Mouse (Mus musculus) lung, postnatal 25 days (tissue): ENCODE results near the gene Vmn1r1.
A peak's percentile ranks its signal among the peaks of the same experiment; 100 is the strongest.
"Not testable (repeated sequence)": the region's sequence is repeated elsewhere in the genome, so short reads cannot be mapped to it uniquely, and the experiment has no call there.

Experiments
- DNase-seq: peaks from one replicate; pipeline ENCODE4 v3.0.0; 2022; ENCODE audit warnings: low spot score

The Vmn1r1 gene

DNA sequence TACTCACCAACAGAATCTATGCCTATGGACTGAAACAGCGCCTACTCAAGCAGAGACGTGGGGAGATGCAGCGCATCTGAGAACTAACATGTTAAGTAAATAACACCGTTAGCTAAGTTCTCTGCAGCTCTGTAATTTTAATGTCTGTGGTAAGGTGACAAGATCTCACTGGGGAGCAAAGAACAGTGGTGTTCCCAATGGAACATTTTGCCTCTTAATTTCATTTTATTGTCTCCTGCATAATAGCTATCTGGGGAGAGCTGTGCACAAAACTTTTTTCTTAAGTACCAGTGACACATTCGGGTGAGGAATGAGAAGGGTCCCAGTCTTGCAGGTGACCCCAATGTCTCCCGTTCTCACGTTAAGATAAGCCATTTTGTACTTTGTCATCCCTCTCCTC lies at the start of gene Vmn1r1:
Gene Vmn1r1 (minus strand): TSS at position 101 of the 400 bp plus-strand sequence.
- DNase-seq, result no peak

DNA sequence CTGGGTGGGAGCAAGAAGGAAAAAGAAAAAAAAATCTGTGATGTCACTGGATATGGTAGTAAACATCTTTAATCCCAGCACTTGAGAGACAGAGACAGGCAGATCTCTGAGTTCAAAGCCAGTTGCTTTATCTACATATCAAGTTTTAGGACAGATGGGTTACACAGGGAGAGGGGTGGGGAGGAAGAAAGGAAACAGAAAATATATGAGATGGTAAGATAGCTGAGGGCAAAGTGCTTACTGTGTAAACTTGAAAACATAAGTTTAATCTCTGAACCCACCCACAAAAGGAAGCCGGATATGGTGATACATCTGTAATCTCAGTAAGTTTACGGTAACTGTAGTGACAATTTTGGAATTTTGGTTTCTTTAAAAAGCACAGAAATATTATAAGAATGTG lies 46.0 kb upstream of the Vmn1r1 start:
- no peak for DNase-seq

DNA sequence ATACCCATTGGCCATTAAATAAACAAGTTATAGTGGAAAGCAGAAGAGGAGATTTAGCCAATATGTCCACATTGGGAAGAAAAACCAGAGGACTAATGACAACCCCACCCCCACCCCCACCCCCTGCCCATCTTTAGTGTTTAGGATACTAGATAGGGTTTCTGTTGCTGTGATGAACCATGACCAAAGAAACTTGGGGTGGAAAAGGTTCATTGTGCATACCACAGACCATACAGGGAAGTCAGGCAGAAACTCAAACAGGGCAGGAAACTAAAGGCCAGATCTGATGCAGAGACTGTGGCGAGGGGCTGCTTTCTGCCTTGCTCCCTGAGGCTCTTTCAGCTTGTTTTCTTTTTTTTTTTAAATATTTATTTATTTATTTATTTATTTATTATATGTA lies 28.3 kb upstream of the Vmn1r1 start:
- no peak for DNase-seq

DNA sequence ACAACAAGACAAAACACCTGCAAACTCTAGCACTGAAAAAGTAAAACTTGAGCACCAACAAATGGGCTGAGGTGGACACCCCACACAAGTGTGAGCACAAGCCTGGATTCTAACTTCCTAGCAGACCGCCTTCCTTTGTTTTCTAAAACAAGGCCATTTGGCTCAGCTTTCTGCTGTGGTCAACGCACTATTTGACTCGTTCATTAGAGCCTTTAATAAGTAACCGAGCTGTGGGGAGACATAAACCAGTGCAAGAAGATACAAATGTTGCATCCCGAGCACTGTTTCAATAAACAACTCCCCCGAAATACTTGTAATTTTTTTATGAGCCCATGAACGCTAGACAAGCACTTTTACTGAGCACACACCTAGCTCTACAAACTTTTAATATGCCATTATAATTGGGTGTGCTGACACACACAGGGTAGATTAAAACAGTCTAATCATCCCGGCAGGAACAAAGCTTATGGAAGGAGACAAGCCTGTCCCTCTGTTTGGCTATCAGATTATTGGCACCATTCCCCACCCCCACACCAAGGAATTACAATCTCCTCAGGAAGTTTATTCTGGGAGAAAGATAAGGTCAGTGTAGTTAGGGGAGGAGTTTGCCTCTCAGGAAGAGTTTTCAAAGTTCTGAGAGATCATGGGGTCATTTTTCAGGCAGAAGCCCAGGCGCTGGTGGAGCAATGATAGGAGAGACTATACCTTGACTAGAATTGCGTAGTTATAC lies 27.7 kb upstream of the Vmn1r1 start:
- peak; percentile 75 for DNase-seq

DNA sequence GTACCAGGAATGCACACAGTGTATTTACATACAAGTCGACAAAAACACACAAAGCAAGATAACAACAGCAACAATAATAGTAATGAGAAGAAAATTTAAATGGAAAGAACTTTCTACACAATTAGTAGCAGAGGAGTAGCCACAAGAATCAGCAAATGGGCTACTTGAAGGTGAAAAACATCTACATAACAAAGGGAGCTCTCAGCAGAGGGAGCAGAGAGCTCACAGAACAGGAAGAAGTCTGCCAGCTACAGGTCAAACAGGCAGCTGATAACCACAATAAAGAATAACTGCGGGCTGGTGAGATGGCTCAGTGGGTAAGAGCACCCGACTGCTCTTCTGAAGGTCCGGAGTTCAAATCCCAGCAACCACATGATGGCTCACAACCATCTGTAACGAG lies 26.9 kb upstream of the Vmn1r1 start:
- peak; percentile 3 for DNase-seq

DNA sequence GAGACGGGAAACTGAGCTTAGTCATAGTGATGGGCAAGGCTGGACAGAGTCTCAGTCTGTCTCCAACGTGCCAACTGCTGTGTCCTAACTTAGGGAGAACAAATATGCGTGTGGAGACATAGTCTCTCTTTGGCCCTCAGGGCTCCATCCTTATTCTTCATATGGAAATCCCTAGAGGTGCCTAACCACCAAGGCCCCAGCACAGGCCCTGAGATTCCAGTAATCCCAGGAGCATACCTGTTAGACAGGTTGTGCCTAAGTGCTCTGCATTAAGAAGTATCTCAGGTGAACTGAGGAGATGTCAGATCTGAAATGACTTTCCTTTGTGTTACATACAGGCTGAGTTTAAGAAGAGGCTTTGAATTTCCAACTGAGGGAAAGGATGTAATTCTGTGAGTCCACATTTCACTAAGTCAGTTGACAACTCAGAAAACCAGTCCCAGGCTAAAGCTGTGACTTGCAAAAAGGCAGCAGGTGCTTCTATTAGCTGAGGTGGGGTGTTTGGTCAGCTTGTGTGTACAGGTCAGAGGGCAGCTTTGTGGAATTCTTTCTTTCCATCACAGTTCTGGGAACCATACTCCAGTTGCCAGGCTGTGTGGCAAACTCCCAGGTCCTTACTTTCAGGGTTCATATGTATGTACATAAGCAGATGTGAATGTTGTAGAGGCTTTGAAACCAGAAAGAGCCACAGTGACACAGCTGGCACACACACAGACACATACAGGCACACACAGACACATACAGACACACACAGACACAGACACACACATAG lies 25.6 kb upstream of the Vmn1r1 start:
- DNase-seq, result peak; percentile 37

DNA sequence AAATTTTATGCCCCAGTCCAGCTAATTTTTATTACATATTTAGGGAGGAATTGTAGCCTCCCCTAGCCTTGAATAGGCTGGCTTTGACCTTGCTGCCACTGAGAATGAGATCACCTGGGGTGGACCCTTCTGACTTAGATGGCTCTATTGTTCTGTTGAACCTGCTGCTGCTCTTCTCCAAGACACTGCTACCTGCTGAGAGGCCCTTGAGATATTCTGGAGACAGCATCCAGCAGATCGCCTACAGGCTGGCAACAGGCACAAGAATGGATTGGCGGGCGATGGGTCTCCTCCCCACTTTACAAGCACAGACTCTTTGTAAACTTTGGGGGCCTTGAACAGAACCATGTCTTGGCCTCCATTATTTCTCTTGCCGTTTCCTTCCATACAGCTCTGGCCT lies 18.2 kb upstream of the Vmn1r1 start:
- not testable (repeated sequence) for DNase-seq

DNA sequence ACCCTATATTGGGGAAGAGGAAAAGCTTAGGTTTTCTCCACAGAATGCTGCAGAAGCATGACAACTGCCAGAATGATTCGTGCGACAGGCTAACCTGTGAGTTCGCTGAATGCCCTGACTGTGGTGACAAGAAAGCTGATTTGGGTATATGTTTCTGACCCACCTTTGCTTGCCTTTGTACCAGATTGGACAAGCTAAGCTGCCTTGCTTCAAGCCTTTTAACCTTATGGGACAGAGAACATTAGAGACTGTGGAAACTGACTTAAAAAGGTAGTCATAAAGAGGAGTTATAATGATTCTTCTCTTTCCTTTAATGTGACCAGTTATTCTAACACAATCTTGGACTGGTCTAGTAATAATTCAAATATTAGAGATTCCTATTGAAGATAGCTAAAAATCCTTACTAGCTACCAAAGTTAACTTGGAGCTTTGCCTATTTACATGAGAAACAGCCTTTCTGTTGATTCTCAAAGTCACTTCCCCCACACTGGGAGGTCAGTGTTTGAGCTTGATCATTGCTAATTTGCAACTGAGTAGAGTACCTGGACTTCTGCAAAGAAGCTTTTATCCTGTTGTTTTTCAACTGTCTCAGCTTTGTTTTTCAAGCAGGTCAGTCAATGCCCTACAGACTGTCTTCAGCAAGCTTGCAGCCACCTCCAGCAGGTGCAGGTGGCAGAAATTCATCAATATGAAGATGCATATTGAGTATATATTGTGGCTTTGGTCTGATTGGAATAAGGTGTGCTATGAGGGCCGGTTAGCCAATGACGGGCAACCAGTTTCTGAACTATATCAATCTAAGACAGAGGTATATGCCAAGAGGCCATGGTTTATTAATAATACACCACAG lies 17.4 kb upstream of the Vmn1r1 start:
- no peak for DNase-seq

DNA sequence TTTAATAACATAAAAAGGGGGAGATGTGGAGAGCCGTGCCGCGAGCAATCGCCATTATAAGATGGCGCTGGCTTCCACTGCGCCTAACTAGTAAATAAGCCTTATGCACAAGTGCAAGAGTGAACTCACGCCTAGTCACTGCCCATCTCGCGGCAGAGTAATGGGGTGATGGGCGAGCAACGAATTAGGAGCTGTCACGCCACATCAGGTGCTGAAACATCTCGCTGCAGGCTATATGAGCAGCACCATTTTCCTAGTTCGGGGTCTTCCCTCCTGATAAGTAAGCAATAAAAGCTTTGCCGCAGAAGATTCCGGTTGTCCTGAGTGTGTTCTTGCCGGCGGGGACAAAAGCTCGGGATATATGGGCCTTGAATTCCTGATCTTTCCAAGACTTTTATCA lies 12.7 kb upstream of the Vmn1r1 start:
- DNase-seq, result not testable (repeated sequence)

DNA sequence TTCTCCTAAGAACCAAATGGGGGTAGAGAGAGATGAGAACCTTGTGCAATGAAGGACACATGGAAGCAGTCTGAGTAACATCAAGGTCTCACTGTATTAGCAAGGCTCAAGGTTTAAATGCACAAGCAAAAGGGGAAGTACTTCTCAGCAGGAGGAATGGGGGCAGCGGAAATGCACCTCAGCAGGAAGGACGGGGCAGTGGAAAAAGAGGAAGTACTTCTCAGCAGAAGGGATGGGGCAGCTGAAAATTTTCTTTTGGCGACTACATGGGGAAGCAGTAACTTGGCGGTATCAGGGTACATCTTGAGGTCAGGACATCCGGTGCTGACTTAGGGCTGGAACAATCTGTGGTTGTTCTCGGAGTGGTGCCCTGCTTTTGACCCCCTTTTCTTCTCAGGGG lies 5.9 kb upstream of the Vmn1r1 start:
- DNase-seq, result not testable (repeated sequence)

DNA sequence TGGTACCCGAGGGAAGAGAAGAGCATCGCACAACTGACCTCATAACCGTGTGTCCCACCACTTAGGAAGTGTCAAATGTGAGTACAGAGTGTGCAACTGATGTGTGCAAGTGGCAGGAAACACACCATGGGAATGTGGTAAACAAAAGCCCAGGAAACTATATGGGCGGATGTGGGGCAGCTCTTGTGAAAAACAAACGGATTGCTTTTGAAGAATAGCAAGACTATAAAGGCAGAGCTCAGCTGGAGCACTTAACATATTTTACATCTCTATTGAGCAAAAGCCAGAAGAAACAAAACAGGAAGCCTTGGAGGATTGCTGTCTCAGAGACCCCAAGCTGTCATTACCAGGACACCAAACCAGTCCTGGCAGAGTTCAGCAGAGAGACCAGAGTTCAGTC lies 1.3 kb downstream of the Vmn1r1 start:
- DNase-seq, result no peak

DNA sequence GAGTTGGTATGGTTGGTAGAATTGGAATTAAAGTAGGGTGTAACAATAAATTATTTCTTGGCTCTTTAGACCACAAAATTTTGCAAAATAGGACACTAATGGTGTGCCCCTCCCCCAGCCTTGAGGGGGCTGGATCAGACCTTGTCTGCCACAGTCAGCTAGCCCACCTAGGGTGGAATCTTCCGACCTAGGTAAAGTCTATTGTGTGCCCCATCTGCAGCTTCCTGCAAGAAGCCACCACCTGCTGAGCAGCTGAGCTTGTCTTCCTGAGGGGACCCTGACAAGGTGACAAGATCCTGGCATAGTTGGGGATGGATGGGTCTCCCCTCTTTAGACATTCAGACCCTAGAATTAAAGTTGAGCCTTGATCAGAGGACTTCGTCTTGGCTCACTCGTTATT lies 4.7 kb downstream of the Vmn1r1 start:
- no peak for DNase-seq

DNA sequence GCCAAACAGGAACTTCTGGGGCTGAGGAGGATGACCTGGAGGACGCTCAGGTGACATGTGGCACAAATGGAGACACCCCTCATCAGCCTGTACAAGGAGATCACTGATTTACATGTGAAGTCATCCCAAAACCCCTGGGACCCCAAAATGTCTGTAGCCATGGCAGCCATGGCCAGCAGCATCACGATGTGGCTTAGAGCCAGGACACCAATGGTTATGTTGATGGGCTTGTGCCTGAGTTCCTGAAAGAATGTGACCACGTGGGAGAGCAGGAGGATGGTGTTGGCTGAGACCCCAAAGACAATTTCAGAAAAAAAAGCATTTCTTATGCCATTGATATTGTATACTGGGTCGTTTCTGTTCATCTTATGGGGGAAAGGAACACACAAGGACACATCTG lies 6.6 kb downstream of the Vmn1r1 start:
- no peak for DNase-seq

DNA sequence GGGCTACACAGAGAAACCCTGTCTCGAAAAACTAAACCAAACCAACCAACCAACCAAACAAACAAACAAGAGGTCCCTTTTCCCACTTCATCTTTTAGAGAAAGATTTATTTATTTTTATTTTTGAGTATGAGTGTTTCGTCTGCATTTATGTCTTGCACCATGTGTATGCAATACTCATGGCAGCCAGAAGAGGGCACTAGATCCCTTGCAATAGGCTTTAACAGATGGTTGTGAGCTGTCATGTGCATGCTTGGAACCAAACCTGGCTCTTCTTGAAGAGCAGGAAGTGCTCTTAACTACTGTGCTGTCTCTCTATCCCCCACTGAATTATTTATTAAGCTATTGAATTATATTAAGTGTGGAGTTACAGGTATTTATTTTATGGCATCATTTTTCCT lies 14.3 kb downstream of the Vmn1r1 start:
- no peak for DNase-seq

DNA sequence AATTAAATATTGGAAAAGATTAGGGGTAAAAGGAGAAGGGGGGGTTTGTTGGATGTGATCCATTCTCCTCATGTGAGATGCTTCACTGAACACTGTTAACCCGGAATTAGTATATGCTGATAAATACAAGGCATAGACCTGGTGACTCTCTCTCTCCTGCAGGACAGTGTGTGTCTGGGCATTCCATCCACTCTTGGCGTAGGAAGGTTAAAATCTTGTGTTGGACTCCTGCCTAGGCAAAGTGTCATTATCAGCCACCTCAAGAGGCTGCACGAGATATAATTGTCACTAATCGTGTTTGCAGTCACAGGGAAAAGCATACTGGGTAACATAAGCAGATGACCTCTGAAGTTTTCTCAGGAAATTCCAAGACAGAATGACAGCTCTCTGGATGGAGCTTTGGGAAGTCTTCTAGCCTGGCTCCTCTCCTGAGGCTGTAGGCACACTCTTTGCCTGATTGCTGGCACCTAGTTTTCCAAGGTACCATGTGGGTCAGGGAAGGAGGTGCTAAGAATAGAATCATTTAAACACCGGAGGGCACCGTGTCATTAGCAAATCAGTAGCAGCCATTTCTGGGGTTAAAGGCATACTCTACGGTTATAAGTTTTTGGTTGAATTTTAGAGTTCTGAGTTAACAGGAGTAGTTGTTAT lies 15.3 kb downstream of the Vmn1r1 start:
- DNase-seq, result no peak

DNA sequence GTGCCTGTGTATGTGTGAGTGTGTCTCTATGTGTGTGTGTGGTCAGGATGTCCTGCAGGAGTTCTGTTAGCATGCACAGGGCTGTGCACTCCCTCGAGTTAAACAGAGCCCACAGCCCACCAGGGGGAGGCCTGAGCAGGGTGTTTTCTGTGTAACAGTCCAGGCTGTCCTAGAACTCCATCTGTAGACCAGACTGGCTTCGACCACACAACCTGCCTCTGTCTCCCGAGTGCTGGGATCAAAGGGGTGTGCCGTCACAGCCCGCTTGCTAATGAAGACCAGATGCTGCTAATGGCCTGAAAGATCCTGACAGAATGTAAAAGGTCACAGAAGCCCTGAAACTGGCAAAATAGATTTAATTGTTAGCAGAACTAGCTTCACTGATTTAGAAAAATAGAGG lies 18.7 kb downstream of the Vmn1r1 start:
- no peak for DNase-seq

DNA sequence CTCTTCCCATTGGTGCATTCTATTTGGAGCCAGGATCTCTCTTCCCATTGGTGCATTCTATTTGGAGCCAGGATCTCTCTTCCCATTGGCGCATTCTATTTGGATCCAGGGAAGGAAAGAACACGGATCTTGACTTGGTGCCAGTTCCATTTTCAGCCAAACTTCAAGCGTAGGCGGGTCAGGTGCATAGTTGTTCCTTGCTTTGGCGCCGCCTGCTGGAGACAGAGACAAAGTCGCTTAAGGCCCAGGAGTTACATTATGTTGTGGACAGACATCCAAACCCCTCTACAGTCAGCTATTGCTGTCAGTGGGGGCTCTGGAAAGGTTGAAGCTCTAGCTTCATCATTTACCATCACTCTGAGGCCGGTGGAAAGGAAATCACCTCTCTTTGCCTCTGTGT lies 21.0 kb downstream of the Vmn1r1 start:
- peak; percentile 10 for DNase-seq

DNA sequence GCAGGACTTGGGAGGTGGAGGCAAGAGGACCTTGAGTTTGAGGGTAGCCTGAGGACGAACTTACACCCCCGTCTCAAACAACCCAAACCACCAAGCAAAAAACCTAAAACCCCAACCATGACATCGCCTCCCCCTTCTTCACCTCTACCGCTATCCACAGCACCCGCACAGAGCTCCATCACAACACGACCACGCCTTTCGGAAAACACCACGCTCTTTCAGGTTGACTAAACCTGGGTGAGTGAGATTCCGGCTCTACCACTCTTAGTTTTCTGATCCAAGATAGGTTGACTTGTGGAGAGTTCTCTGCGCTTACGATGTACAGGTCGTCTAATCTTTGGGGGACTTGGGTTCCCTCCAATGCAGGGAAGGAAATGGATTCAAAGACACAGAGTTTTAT lies 21.6 kb downstream of the Vmn1r1 start:
- DNase-seq, result no peak

DNA sequence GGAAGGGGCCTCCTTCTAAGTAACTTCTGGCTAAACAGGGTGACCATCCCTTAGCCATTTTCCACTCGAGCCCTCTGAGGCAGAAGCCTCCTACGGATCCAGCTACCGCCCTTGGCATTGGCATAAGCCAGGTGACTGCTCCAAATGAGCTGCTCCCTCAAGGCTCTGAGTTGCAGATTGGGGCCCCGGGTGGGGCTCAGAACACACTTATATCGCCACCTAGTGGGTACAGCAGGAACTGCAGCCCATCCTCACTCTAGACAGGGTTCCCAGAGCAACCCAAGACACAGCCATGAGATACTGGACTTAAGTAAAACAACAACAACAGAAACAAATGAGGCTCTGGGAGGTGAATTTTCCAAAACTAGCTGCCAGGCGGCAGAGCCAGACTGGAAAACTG lies 23.9 kb downstream of the Vmn1r1 start:
- DNase-seq, result peak; percentile 71

DNA sequence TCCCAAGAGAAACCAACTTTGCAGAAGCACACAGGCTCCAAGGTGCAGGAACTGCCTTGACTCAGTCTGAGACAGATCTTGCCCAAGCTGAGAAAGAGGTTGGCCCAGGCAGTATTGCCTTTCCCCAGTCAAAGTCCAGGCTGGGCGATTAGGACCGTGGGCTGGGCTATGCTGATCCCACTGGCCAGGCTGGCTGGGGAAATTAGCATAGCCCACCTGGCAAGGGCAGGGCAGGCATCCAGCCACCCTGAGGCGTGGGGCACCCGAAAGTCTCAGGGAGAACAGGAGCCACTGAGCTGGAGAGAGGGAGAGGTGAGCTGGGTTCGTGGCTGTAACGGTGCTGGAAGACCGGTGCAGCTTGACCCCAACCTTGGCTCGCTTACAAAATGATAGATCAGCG lies 24.3 kb downstream of the Vmn1r1 start:
- DNase-seq, result no peak

DNA sequence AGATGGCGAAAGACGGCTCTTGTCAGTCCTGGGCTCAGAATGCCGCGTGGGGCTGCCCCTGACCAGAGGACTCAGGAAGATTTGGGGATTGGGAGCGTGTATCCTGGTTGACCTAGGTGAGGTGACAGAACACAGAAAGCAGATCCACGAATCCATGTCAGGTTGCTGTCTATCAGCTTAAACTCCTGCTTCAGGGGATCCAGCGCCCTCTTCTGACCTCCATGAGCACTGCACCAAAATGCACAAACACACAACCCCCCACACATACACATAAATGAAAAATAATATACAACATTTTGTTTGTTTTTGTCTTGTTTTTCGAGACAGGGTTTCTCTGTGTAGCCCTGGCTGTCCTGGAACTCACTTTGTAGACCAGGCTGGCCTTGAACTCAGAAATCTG lies 26.1 kb downstream of the Vmn1r1 start:
- DNase-seq, result no peak
